ENCODE assay signal across 12 mouse cellular contexts in the genomic region with DNA sequence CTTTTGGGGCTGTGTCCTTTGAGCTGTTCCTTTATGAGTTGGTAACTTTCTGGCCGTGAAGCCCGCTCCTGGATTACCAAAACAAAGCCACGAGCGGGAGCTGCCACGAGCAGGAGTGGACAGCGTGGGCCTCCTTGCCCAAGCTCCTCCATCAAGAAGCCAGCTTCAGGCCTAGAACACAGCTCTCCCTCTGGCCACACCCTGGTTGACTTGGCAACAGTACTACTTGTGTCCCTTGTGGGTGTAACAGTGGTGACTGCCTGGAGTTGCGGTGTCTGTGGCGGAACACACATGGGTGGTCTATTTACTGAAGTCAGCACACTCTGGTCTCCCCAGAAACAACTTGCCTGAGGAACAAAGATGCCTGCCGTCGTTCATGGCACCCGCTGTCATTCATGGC.
DNase-seq lines count a peak whose midpoint lies in the region; ATAC-seq and TF ChIP-seq lines count a peak whose summit lies in the region.
"Had no signal": no experiment of that assay in that cellular context is flagged by ENCODE, and none has a peak within 500 bp of the region (broad histone marks: within the 10 kb centered on the region; RNA-seq: fewer than 3 reads in every experiment).

No protein-coding gene starts in this region.

- 78% methylated on average over 11 of the region's 11 CpGs for WGBS in intestine, embryonic 16.5 days
- 71% methylated on average over 11 of the region's 11 CpGs for WGBS in intestine, postnatal 0 days
- 79% methylated on average over 11 of the region's 11 CpGs for WGBS in limb, embryonic 12.5 days

- H3K4me2 ChIP-seq in intestine, embryonic 16.5 days (ENCODE audit: low read depth, low read length) = no peak overlapping the region
- H3K4me2 ChIP-seq in intestine, postnatal 0 days (replicated peaks; ENCODE audit: low read depth) = no peak overlapping the region
- no peak overlapping the region for H3K4me2 ChIP-seq in limb, embryonic 12.5 days

- intact Hi-C loops in left cerebral cortex, adult 2 months (cut with DNase I) = no loop called here

- peaks cover 15% of the 10 kb centered on the region for H3K4me1 ChIP-seq in intestine, embryonic 16.5 days (ENCODE audit: control insufficient read depth, insufficient read depth, low read length)
- 0 out of 2 replicates have a peak, but pooled peaks cover 4% of the 10 kb centered on the region for H3K4me1 ChIP-seq in intestine, postnatal 0 days (replicated peaks; ENCODE audit: control insufficient read depth, insufficient read depth, low read length)
- peaks cover 21% of the 10 kb centered on the region for H3K4me1 ChIP-seq in limb, embryonic 12.5 days (replicated peaks)

- H3K4me3 ChIP-seq in intestine, embryonic 16.5 days (ENCODE audit: low read length) = no peak overlapping the region
- H3K4me3 ChIP-seq in intestine, postnatal 0 days (ENCODE audit: low read depth, low read length) = no peak overlapping the region
- no peak overlapping the region for H3K4me3 ChIP-seq in limb, embryonic 12.5 days (replicated peaks)
- H3K4me3 ChIP-seq in left cerebral cortex, adult 2 months = no peak overlapping the region

- no peaks in the 10 kb centered on the region for H3K27me3 ChIP-seq in intestine, embryonic 16.5 days (replicated peaks; ENCODE audit: control insufficient read depth, insufficient read depth, low read length)
- H3K27me3 ChIP-seq in intestine, postnatal 0 days (replicated peaks; ENCODE audit: control insufficient read depth, insufficient read depth, low read length) = no peaks in the 10 kb centered on the region
- H3K27me3 ChIP-seq in limb, embryonic 12.5 days = no peaks in the 10 kb centered on the region
- H3K27me3 ChIP-seq: Patski had no signal

- no peak overlapping the region for H3K9ac ChIP-seq in intestine, embryonic 16.5 days (ENCODE audit: low read depth, low read length)
- no peak overlapping the region for H3K9ac ChIP-seq in intestine, postnatal 0 days (ENCODE audit: low read depth, low read length)
- H3K9ac ChIP-seq in limb, embryonic 12.5 days (replicated peaks) = no peak overlapping the region

- no peak for TF ChIP-seq CTCF in intestine, postnatal 0 days (IDR thresholded peaks at IDR 0.05; ENCODE audit: low read depth)
- no peak for TF ChIP-seq CTCF in left cerebral cortex, adult 2 months (IDR thresholded peaks at IDR 0.05)

- peak overlapping the region; percentile 58; the same call in 1 of the 2 replicates for H3K27ac ChIP-seq in intestine, embryonic 16.5 days (ENCODE audit: low read length)
- H3K27ac ChIP-seq in intestine, postnatal 0 days (ENCODE audit: low read depth, low read length) = no peak overlapping the region
- H3K27ac ChIP-seq in limb, embryonic 12.5 days = peak overlapping the region; percentile 70
- H3K27ac ChIP-seq in left cerebral cortex, adult 2 months = no peak overlapping the region

- DNase-seq in R1 (ENCODE audit: low read depth, low spot score) = peak; percentile 53
- DNase-seq in heart, adult 8-10 months (ENCODE audit: low spot score) = peak; percentile 23
- no peak for DNase-seq in left cerebral cortex, adult 2 months (ENCODE audit: extremely low spot score in 1 of 2, low spot score in 2 of 2)
- DNase-seq in spleen, adult 12 weeks (ENCODE audit: low spot score) = no peak
- DNase-seq in left cerebral cortex, adult 11 months (ENCODE audit: low spot score) = no peak
- DNase-seq: adrenal gland, postnatal 25 days; cerebellum, adult 2 months; retina, postnatal 1 day had no signal

- no peaks in the 10 kb centered on the region for H3K36me3 ChIP-seq in intestine, embryonic 16.5 days (ENCODE audit: control insufficient read depth, insufficient read depth, low read length)
- no peaks in the 10 kb centered on the region for H3K36me3 ChIP-seq in intestine, postnatal 0 days (ENCODE audit: control insufficient read depth, insufficient read depth)
- no peaks in the 10 kb centered on the region for H3K36me3 ChIP-seq in limb, embryonic 12.5 days

- no peaks in the 10 kb centered on the region for H3K9me3 ChIP-seq in intestine, embryonic 16.5 days (ENCODE audit: control insufficient read depth, low read length)
- no peaks in the 10 kb centered on the region for H3K9me3 ChIP-seq in intestine, postnatal 0 days (ENCODE audit: control insufficient read depth)
- no peaks in the 10 kb centered on the region for H3K9me3 ChIP-seq in limb, embryonic 12.5 days

- ATAC-seq in intestine, embryonic 16.5 days = no peak
- ATAC-seq in intestine, postnatal 0 days = no peak
- no peak for ATAC-seq in limb, embryonic 12.5 days (ENCODE audit: insufficient number of reproducible peaks, insufficient read depth, low FRiP score, low TSS enrichment, low read depth)
- ATAC-seq: Patski had no signal

Comparison
In these comparisons a context has a peak if more than half of its experiments do, and no peak if none do; other contexts are left out.
1. H3K27ac ChIP-seq: peak in intestine, embryonic 16.5 days (single experiment) and limb, embryonic 12.5 days (single experiment); none in intestine, postnatal 0 days (single experiment) and left cerebral cortex, adult 2 months (single experiment).
2. DNase-seq: peak in R1 (single experiment) and heart, adult 8-10 months (single experiment); none in left cerebral cortex, adult 2 months (0 of 2), spleen, adult 12 weeks (single experiment) and left cerebral cortex, adult 11 months (single experiment).